Mouse (Mus musculus) testis, adult 2 months (tissue): Measurements from ENCODE around the gene Sirt7.

Experiments used
- CTCF ChIP-seq: fragments of 200-500 bp; IDR thresholded peaks from 2 replicates; pipeline ENCODE4 v1.5.1; 2012; ENCODE audit warnings: low read depth, mild to moderate bottlenecking, inconsistent platforms, low read length, moderate library complexity; ENCODE audit not compliant: control insufficient read depth, insufficient read depth, insufficient replicate concordance
- POLR2A ChIP-seq: fragments of 200-500 bp; IDR thresholded peaks from 2 replicates; pipeline ENCODE4 v1.6.1; 2012; ENCODE audit warnings: low read depth, mild to moderate bottlenecking, inconsistent platforms, low read length, moderate library complexity; ENCODE audit not compliant: control insufficient read depth

DNA sequence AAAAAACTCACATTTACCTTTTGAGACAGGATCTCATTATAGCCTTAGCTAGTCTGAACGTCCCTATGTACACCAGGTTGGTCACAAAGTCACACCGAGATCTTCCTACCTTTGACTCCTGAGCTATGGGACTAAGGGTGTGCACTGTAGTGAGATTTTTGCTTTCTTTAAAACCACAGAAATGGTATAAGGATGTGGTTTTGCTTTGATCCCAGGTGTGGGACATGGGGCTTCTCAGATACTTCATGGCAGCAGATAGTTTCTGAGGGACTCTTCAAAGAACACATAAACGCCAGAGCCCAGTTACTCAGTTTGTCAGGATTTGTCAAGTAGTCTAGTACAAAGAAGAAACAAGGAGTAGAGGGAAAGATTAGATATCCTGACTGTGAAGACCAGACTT lies 24.3 kb downstream of the Sirt7 start:
- TF ChIP-seq CTCF (no peak), POLR2A (no peak)
